8 mouse cellular contexts compared by ENCODE assay signal in genomic region chr10:28730122-28730521, GRCm38 (mm10).
A peak's percentile ranks its signal among the peaks of the same experiment; 100 is the strongest.
DNase-seq lines count a peak whose midpoint lies in the region; ATAC-seq and TF ChIP-seq lines count a peak whose summit lies in the region.

No protein-coding gene starts in this region.

- no peak overlapping the region for H3K9ac ChIP-seq in hindbrain, embryonic 11.5 days (ENCODE audit: low read depth, low read length)
- H3K9ac ChIP-seq in hindbrain, embryonic 13.5 days, result no peak overlapping the region
- H3K9ac ChIP-seq in MEL (ENCODE audit: control insufficient read depth, low read depth, low read length, poor library complexity, severe bottlenecking), result no peak overlapping the region
- no peak overlapping the region for H3K9ac ChIP-seq in forebrain, embryonic 16.5 days (replicated peaks; ENCODE audit: low read depth, low read length)

- DNase-seq in hindbrain, embryonic 11.5 days (ENCODE audit: low spot score), result peak; percentile 51
- DNase-seq in A20 (ENCODE audit: low read depth, low spot score) (peak; percentile 2), MEL (ENCODE audit: low read depth, low spot score) (peak; percentile 30)
- DNase-seq in retina, postnatal 1 day, result peak; percentile 42
- DNase-seq in layer of hippocampus, postnatal 36 days, result no peak
- DNase-seq in adrenal gland, postnatal 25 days, result no peak

- TF ChIP-seq POLR2A in MEL (IDR thresholded peaks at IDR 0.05; ENCODE audit: control insufficient read depth in 1 of 2, insufficient read depth in 1 of 2, low read depth in 1 of 2, low read length in 2 of 2, poor library complexity in 1 of 2), result no peak

- TF ChIP-seq RAD21 in MEL (IDR thresholded peaks at IDR 0.05; ENCODE audit: low read depth, low read length), result peak; percentile 30

- H3K36me3 ChIP-seq in hindbrain, embryonic 11.5 days (ENCODE audit: control insufficient read depth, insufficient read depth, low read length), result no peaks in the 10 kb centered on the region
- no peaks in the 10 kb centered on the region for H3K36me3 ChIP-seq in hindbrain, embryonic 13.5 days
- no peaks in the 10 kb centered on the region for H3K36me3 ChIP-seq in MEL (ENCODE audit: control insufficient read depth in 1 of 2, insufficient read depth in 2 of 2, low read length in 2 of 2)
- no peaks in the 10 kb centered on the region for H3K36me3 ChIP-seq in forebrain, embryonic 16.5 days (ENCODE audit: control insufficient read depth, insufficient read depth)

- H3K4me1 ChIP-seq in hindbrain, embryonic 11.5 days (replicated peaks; ENCODE audit: control insufficient read depth, insufficient read depth, low read length), result no peaks in the 10 kb centered on the region
- H3K4me1 ChIP-seq in hindbrain, embryonic 13.5 days (replicated peaks), result no peaks in the 10 kb centered on the region
- H3K4me1 ChIP-seq in MEL (ENCODE audit: control insufficient read depth in 1 of 2, insufficient read depth in 2 of 2, low read length in 2 of 2), result no peaks in the 10 kb centered on the region
- no peaks in the 10 kb centered on the region for H3K4me1 ChIP-seq in forebrain, embryonic 16.5 days (replicated peaks; ENCODE audit: control insufficient read depth, insufficient read depth, low read length)

- no peak overlapping the region for H3K4me2 ChIP-seq in hindbrain, embryonic 11.5 days (replicated peaks; ENCODE audit: low read depth, low read length)
- no peak overlapping the region for H3K4me2 ChIP-seq in hindbrain, embryonic 13.5 days
- H3K4me2 ChIP-seq in forebrain, embryonic 16.5 days (ENCODE audit: low read length), result no peak overlapping the region

- H3K27ac ChIP-seq in hindbrain, embryonic 11.5 days (ENCODE audit: low read depth, low read length), result no peak overlapping the region
- no peak overlapping the region for H3K27ac ChIP-seq in hindbrain, embryonic 13.5 days
- H3K27ac ChIP-seq in MEL (ENCODE audit: control insufficient read depth, low read depth, low read length), result no peak overlapping the region
- no peak overlapping the region for H3K27ac ChIP-seq in forebrain, embryonic 16.5 days (ENCODE audit: low read length)

- TF ChIP-seq CTCF in MEL (IDR thresholded peaks at IDR 0.05 in 2 of 3, conservative IDR thresholded peaks at IDR 0.05 in 1 of 3; ENCODE audit: control insufficient read depth in 1 of 3, insufficient read depth in 1 of 3, low read depth in 2 of 3, low read length in 3 of 3, poor library complexity in 1 of 3, severe bottlenecking in 1 of 3), result peak in 2 of 3 experiments; percentile 24 to 38; a peak in 3 of 6 replicates

- no peaks in the 10 kb centered on the region for H3K9me3 ChIP-seq in hindbrain, embryonic 11.5 days (ENCODE audit: control insufficient read depth, low read length)
- no peaks in the 10 kb centered on the region for H3K9me3 ChIP-seq in hindbrain, embryonic 13.5 days
- no peaks in the 10 kb centered on the region for H3K9me3 ChIP-seq in MEL (replicated peaks; ENCODE audit: insufficient read depth, low read length)
- H3K9me3 ChIP-seq in forebrain, embryonic 16.5 days (ENCODE audit: control insufficient read depth, low read length), result no peaks in the 10 kb centered on the region

- 5% methylated on average over 2 of the region's 2 CpGs for WGBS in hindbrain, embryonic 11.5 days
- 9% methylated on average over 2 of the region's 2 CpGs for WGBS in hindbrain, embryonic 13.5 days
- 5% methylated on average over 2 of the region's 2 CpGs for WGBS in forebrain, embryonic 16.5 days

- no peaks in the 10 kb centered on the region for H3K79me2 ChIP-seq in MEL (ENCODE audit: control insufficient read depth, insufficient read depth, low read length, poor library complexity)

- H3K4me3 ChIP-seq in hindbrain, embryonic 11.5 days (ENCODE audit: low read depth, low read length), result no peak overlapping the region
- H3K4me3 ChIP-seq in hindbrain, embryonic 13.5 days, result no peak overlapping the region
- H3K4me3 ChIP-seq in MEL (ENCODE audit: control insufficient read depth in 1 of 2, insufficient read depth in 1 of 2, low read depth in 2 of 2, low read length in 2 of 2), result no peak overlapping the region
- H3K4me3 ChIP-seq in forebrain, embryonic 16.5 days (replicated peaks; ENCODE audit: low read length), result no peak overlapping the region

- H3K27me3 ChIP-seq in hindbrain, embryonic 11.5 days (ENCODE audit: control insufficient read depth, insufficient read depth, low read length), result no peaks in the 10 kb centered on the region
- H3K27me3 ChIP-seq in hindbrain, embryonic 13.5 days, result no peaks in the 10 kb centered on the region
- no peaks in the 10 kb centered on the region for H3K27me3 ChIP-seq in MEL (ENCODE audit: control insufficient read depth in 1 of 2, insufficient read depth in 2 of 2, low read length in 2 of 2)
- no peaks in the 10 kb centered on the region for H3K27me3 ChIP-seq in forebrain, embryonic 16.5 days (replicated peaks; ENCODE audit: control insufficient read depth, insufficient read depth, low read length)

- ATAC-seq in hindbrain, embryonic 11.5 days (ENCODE audit: low FRiP score), result peak; percentile 68; the same call in 1 of the 2 replicates
- no peak for ATAC-seq in hindbrain, embryonic 13.5 days (ENCODE audit: low FRiP score)
- peak; percentile 66; the same call in 1 of the 2 replicates for ATAC-seq in forebrain, embryonic 16.5 days

- no peak for TF ChIP-seq EP300 in MEL (IDR thresholded peaks at IDR 0.05; ENCODE audit: low read depth in 1 of 2, low read length in 2 of 2)

TF ChIP-seq in MEL, 35 proteins besides CTCF, POLR2A, EP300 and RAD21:
- no peak for TF ChIP-seq HCFC1 (IDR thresholded peaks at IDR 0.05; ENCODE audit: low read depth, low read length)
- TF ChIP-seq MXI1 (IDR thresholded peaks at IDR 0.05; ENCODE audit: low read depth, low read length), result no peak
- no peak for TF ChIP-seq MAFK (IDR thresholded peaks at IDR 0.05; ENCODE audit: borderline replicate concordance, low read depth, low read length)
- TF ChIP-seq TBP (IDR thresholded peaks at IDR 0.05; ENCODE audit: low read depth, low read length), result no peak
- no peak for TF ChIP-seq KAT2A (conservative IDR thresholded peaks at IDR 0.05; ENCODE audit: low read depth, low read length)
- no peak for TF ChIP-seq ZMIZ1 (IDR thresholded peaks at IDR 0.05; ENCODE audit: low read depth, low read length)
- no peak for TF ChIP-seq E2F4 (IDR thresholded peaks at IDR 0.05; ENCODE audit: borderline replicate concordance, low read depth, low read length)
- no peak for TF ChIP-seq UBTF (IDR thresholded peaks at IDR 0.05; ENCODE audit: borderline replicate concordance, insufficient read depth, low read depth, low read length)
- TF ChIP-seq SMC3 (IDR thresholded peaks at IDR 0.05; ENCODE audit: low read depth, low read length), result peak; percentile 47

Comparison
In these comparisons a context has a peak if more than half of its experiments do, and no peak if none do; other contexts are left out.
1. DNase-seq: peak in hindbrain, embryonic 11.5 days (single experiment), A20 (single experiment), MEL (single experiment) and retina, postnatal 1 day (single experiment); none in layer of hippocampus, postnatal 36 days (0 of 2) and adrenal gland, postnatal 25 days (single experiment).